Mouse (Mus musculus): Measurements from ENCODE around the gene Olfr667. TPM values are rescaled to one million over a fixed set of nuclear protein-coding genes. Genes with fewer than 3 reads are reported as not detected.

Gene Olfr667
- not detected in 2 replicates for polyA plus RNA-seq (2015; fragmentation: Nextera tagmentation; extraction: Ambion mirVana)

GRCm38 (mm10) chr7:104921382-104921781 lies at the start of gene Olfr667:
Gene Olfr667, minus strand, starts transcription at chr7:104921482.

DNA sequence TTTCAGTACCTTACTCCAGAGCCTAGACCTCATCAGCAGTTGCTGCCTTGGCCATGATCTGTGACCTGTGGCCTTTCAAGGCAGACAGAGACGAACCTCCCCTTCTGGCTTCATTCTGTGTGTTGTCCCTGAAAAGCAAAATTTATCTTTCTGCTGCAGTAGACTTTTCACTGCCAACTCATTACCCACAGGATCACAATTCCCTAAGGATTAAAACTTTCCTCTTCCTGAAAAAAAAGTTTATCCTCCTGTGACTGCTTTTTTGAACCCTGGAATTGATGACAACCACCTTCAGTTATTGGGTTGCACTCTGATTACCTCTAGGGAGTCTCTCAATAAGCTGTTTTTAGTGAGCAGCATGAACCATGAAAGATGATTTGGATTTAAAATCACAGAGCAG lies 41.2 kb upstream of the Olfr667 start, which contains the start of gene Olfr670:
TSS of gene Olfr670 (minus strand) at position 101 of the 400 bp plus-strand sequence.

GRCm38 (mm10) chr7:104933940-104934339 lies 12.7 kb upstream of the Olfr667 start, which contains the start of gene Olfr669:
Gene Olfr669, plus strand, starts transcription at chr7:104934240.

GRCm38 (mm10) chr7:104927957-104928356 lies 6.7 kb upstream of the Olfr667 start, which contains the start of gene Olfr668:
Gene Olfr668, minus strand, starts transcription at chr7:104928057.

GRCm38 (mm10) chr7:104895852-104896251 lies 25.4 kb downstream of the Olfr667 start, which contains the start of gene Olfr666:
Gene Olfr666, minus strand, starts transcription at chr7:104895952.

DNA sequence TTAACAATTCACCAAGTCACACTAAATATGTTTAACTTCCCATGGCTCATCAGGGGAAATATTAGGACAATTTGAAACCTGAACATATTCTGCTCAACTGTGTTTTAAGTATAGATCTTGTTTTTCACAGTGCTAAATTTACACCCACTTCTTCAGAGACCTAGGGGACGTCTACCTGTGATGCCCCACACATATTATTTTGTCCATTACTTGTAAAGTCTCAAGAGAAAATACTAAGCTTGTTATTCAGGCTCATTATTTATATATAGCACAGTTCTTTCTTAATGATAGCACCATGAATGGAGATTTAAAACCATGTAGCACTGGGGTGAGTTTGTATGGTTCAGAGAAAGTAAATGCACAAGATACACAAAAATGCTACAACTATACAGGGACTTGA lies 43.6 kb downstream of the Olfr667 start, which contains the start of gene Olfr665:
TSS of gene Olfr665 (plus strand) at position 301 of the 400 bp plus-strand sequence.

Other genes starting within 250 kb of the Olfr667 start
- not detected in 2 replicates for gene Olfr661, start 235.0 kb downstream of the Olfr667 start, polyA plus RNA-seq (2015; fragmentation: Nextera tagmentation; extraction: Ambion mirVana)
- not detected in 2 replicates for gene Usp17le, start 144.0 kb downstream of the Olfr667 start, polyA plus RNA-seq (2015; fragmentation: Nextera tagmentation; extraction: Ambion mirVana)
- not detected in 2 replicates for gene Usp17lb, start 78.9 kb downstream of the Olfr667 start, polyA plus RNA-seq (2015; fragmentation: Nextera tagmentation; extraction: Ambion mirVana)
- not detected in 2 replicates for gene Usp17la, start 64.5 kb downstream of the Olfr667 start, polyA plus RNA-seq (2015; fragmentation: Nextera tagmentation; extraction: Ambion mirVana)
- gene Olfr665, start 43.5 kb downstream of the Olfr667 start, polyA plus RNA-seq (2015; fragmentation: Nextera tagmentation; extraction: Ambion mirVana) = not detected in 2 replicates
- gene Olfr666, start 25.5 kb downstream of the Olfr667 start, polyA plus RNA-seq (2015; fragmentation: Nextera tagmentation; extraction: Ambion mirVana) = not detected in 2 replicates
- gene Olfr668, start 6.6 kb upstream of the Olfr667 start, polyA plus RNA-seq (2015; fragmentation: Nextera tagmentation; extraction: Ambion mirVana) = not detected in 2 replicates
- gene Olfr669, start 12.8 kb upstream of the Olfr667 start, polyA plus RNA-seq (2015; fragmentation: Nextera tagmentation; extraction: Ambion mirVana) = not detected in 2 replicates
- gene Olfr670, start 41.1 kb upstream of the Olfr667 start, polyA plus RNA-seq (2015; fragmentation: Nextera tagmentation; extraction: Ambion mirVana) = not detected in 2 replicates
- not detected in 2 replicates for gene Olfr671, start 57.6 kb upstream of the Olfr667 start, polyA plus RNA-seq (2015; fragmentation: Nextera tagmentation; extraction: Ambion mirVana)
- gene Olfr672, start 80.5 kb upstream of the Olfr667 start, polyA plus RNA-seq (2015; fragmentation: Nextera tagmentation; extraction: Ambion mirVana) = not detected in 2 replicates
- not detected in 2 replicates for gene Olfr675, start 107.0 kb upstream of the Olfr667 start, polyA plus RNA-seq (2015; fragmentation: Nextera tagmentation; extraction: Ambion mirVana)
- not detected in 2 replicates for gene Olfr676, start 111.2 kb upstream of the Olfr667 start, polyA plus RNA-seq (2015; fragmentation: Nextera tagmentation; extraction: Ambion mirVana)
- not detected in 2 replicates for gene Olfr677, start 129.9 kb upstream of the Olfr667 start, polyA plus RNA-seq (2015; fragmentation: Nextera tagmentation; extraction: Ambion mirVana)
- gene Olfr678, start 143.0 kb upstream of the Olfr667 start, polyA plus RNA-seq (2015; fragmentation: Nextera tagmentation; extraction: Ambion mirVana) = not detected in 2 replicates
- gene Olfr679, start 159.7 kb upstream of the Olfr667 start, polyA plus RNA-seq (2015; fragmentation: Nextera tagmentation; extraction: Ambion mirVana) = not detected in 2 replicates
- gene Olfr680-ps1, start 171.3 kb upstream of the Olfr667 start, polyA plus RNA-seq (2015; fragmentation: Nextera tagmentation; extraction: Ambion mirVana) = not detected in 2 replicates
- gene Olfr681, start 195.4 kb upstream of the Olfr667 start, polyA plus RNA-seq (2015; fragmentation: Nextera tagmentation; extraction: Ambion mirVana) = not detected in 2 replicates
- gene Olfr683, start 225.5 kb upstream of the Olfr667 start, polyA plus RNA-seq (2015; fragmentation: Nextera tagmentation; extraction: Ambion mirVana) = not detected in 2 replicates
- not detected in 2 replicates for gene Olfr684, start 242.2 kb upstream of the Olfr667 start, polyA plus RNA-seq (2015; fragmentation: Nextera tagmentation; extraction: Ambion mirVana)

Data from skeletal muscle tissue, postnatal 0 days (tissue).